Mouse (Mus musculus) cerebellum, adult 11-12 months (tissue): ENCODE results near the gene Abhd16b.

Experiments used
- DNase-seq: peaks from one replicate; pipeline ENCODE4 v3.0.0; 2022

Abhd16b gene

GRCm38 (mm10) chr2:181493156-181493927, at the start of gene Abhd16b:
Abhd16b (plus strand) TSS chr2:181493206.
- no peak for DNase-seq

GRCm38 (mm10) chr2:181452181-181452580, 40.8 kb upstream of the Abhd16b start:
- DNase-seq: peak; percentile 78

GRCm38 (mm10) chr2:181453274-181453673, 39.7 kb upstream of the Abhd16b start:
- no peak for DNase-seq

- peak; percentile 24 for DNase-seq
These were observed 37.1 kb upstream of the Abhd16b start for GRCm38 (mm10) chr2:181455899-181456298.

GRCm38 (mm10) chr2:181457831-181458230, 35.2 kb upstream of the Abhd16b start:
- DNase-seq: peak; percentile 23

GRCm38 (mm10) chr2:181458411-181459152, 34.4 kb upstream of the Abhd16b start:
- peak; percentile 75 for DNase-seq

GRCm38 (mm10) chr2:181459153-181459672, 33.8 kb upstream of the Abhd16b start, which contains the start of gene Zbtb46:
Zbtb46 (minus strand) TSS chr2:181459426.
- DNase-seq: peak; percentile 87

GRCm38 (mm10) chr2:181459673-181460621, 33.1 kb upstream of the Abhd16b start:
- peak; percentile 85 for DNase-seq

GRCm38 (mm10) chr2:181461536-181462100, 31.4 kb upstream of the Abhd16b start:
- DNase-seq: peak; percentile 60

GRCm38 (mm10) chr2:181462604-181463003, 30.4 kb upstream of the Abhd16b start:
- DNase-seq: peak; percentile 70

GRCm38 (mm10) chr2:181463008-181463738, 29.8 kb upstream of the Abhd16b start:
- DNase-seq: peak; percentile 99

- peak; percentile 27 for DNase-seq
These were observed 27.6 kb upstream of the Abhd16b start for GRCm38 (mm10) chr2:181465423-181465822.

GRCm38 (mm10) chr2:181470285-181470684, 22.7 kb upstream of the Abhd16b start:
- peak; percentile 42 for DNase-seq

- DNase-seq: peak; percentile 52
These were observed 21.8 kb upstream of the Abhd16b start for GRCm38 (mm10) chr2:181471246-181471645.

- DNase-seq: peak; percentile 32
These were observed 20.7 kb upstream of the Abhd16b start for GRCm38 (mm10) chr2:181472256-181472827.

GRCm38 (mm10) chr2:181483120-181483519, 9.9 kb upstream of the Abhd16b start:
- DNase-seq: no peak

GRCm38 (mm10) chr2:181483562-181484318, 9.3 kb upstream of the Abhd16b start:
- peak; percentile 66 for DNase-seq

GRCm38 (mm10) chr2:181484456-181485233, 8.4 kb upstream of the Abhd16b start:
- DNase-seq: no peak

GRCm38 (mm10) chr2:181485741-181486140, 7.3 kb upstream of the Abhd16b start:
- DNase-seq: no peak
